In the genomic region with DNA sequence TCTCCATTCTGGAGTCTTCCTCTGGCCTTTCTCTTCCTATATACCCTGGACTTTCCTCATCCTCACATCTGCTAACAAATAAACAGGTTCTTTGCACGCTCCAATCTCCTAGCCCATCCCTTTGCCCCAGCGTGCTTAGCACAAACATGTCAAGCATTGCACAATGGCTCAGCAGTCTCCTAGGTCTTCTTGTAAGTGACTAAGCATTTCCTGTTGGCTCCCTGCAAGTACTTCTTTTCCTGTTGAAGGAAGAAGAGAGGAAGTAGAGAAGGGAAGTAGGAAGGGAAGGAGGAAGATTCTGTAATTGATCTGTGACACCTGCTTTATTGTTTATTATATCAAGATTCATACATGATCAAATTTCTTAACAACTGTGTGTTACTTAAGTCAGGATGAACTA, we compare ENCODE assay signal across 20 mouse cellular contexts. TPM values are rescaled to one million over a fixed set of nuclear protein-coding genes. Genes with fewer than 3 reads are reported as not detected.
DNase-seq lines count a peak whose midpoint lies in the region; ATAC-seq and TF ChIP-seq lines count a peak whose summit lies in the region.
"Had no signal": no experiment of that assay in that cellular context is flagged by ENCODE, and none has a peak within 500 bp of the region (broad histone marks: within the 10 kb centered on the region; RNA-seq: fewer than 3 reads in every experiment).

No protein-coding gene starts in this region.

- peaks cover 7% of the 10 kb centered on the region for H3K4me1 ChIP-seq in liver, embryonic 12.5 days
- H3K4me1 ChIP-seq: forebrain, embryonic 12.5 days; heart, embryonic 12.5 days; limb, embryonic 15.5 days had no signal

- no peaks in the 10 kb centered on the region for H3K27me3 ChIP-seq in liver, embryonic 12.5 days (replicated peaks)
- no peaks in the 10 kb centered on the region for H3K27me3 ChIP-seq in C2C12 (ENCODE audit: control insufficient read depth, insufficient read depth, insufficient read length)
- H3K27me3 ChIP-seq: forebrain, embryonic 12.5 days; heart, embryonic 12.5 days; limb, embryonic 15.5 days; midbrain, embryonic 13.5 days had no signal

- H3K36me3 ChIP-seq in liver, embryonic 12.5 days, result no peaks in the 10 kb centered on the region
- H3K36me3 ChIP-seq in C2C12 (ENCODE audit: control insufficient read depth, insufficient read depth), result no peaks in the 10 kb centered on the region
- H3K36me3 ChIP-seq: forebrain, embryonic 12.5 days; heart, embryonic 12.5 days; limb, embryonic 15.5 days; midbrain, embryonic 13.5 days had no signal

- no peak overlapping the region for H3K4me2 ChIP-seq in liver, embryonic 12.5 days
- H3K4me2 ChIP-seq: forebrain, embryonic 12.5 days; heart, embryonic 12.5 days; limb, embryonic 15.5 days; midbrain, embryonic 13.5 days had no signal

- H3ac ChIP-seq in C2C12 (ENCODE audit: control insufficient read depth, insufficient read length, low read depth), result no peak overlapping the region

- no peaks in the 10 kb centered on the region for H3K79me3 ChIP-seq in C2C12 (ENCODE audit: low read depth)

- H3K4me3 ChIP-seq in liver, embryonic 12.5 days, result no peak overlapping the region
- no peak overlapping the region for H3K4me3 ChIP-seq in C2C12 (ENCODE audit: insufficient read depth, poor library complexity, severe bottlenecking)
- H3K4me3 ChIP-seq: forebrain, embryonic 12.5 days; heart, embryonic 12.5 days; limb, embryonic 15.5 days; midbrain, embryonic 13.5 days had no signal

- 4% methylated on average over 2 of the region's 2 CpGs for WGBS in liver, embryonic 12.5 days (ENCODE audit: insufficient replicate concordance)

- H3K9me3 ChIP-seq in liver, embryonic 12.5 days (replicated peaks), result no peaks in the 10 kb centered on the region
- H3K9me3 ChIP-seq: forebrain, embryonic 12.5 days; heart, embryonic 12.5 days; limb, embryonic 15.5 days; midbrain, embryonic 13.5 days had no signal

- peak; percentile 21 for DNase-seq in liver
- no peak for DNase-seq in T-cell, adult 2 months (ENCODE audit: low spot score)
- no peak for DNase-seq in right cerebral cortex, postnatal 4 days
- DNase-seq: adrenal gland, postnatal 14 days; B cell, adult 2 months; cerebellum, adult 8-10 months; embryo, embryonic 11 days; gastrocnemius, postnatal 36 days; heart, postnatal 4 days; kidney, adult 11 months; kidney, postnatal 25 days; layer of hippocampus, adult 9-11 months had no signal

- no peak for ATAC-seq in liver, embryonic 12.5 days
- peak; percentile 76 to 85 for ATAC-seq in hematopoietic stem cell, adult 5-6 weeks (replicated peaks in 1 of 2; ENCODE audit: insufficient read depth in 1 of 2, low FRiP score in 2 of 2, low TSS enrichment in 1 of 2, low read depth in 1 of 2, poor library complexity in 2 of 2, severe bottlenecking in 2 of 2)
- peak; percentile 95 for ATAC-seq in megakaryocyte progenitor cell, adult 5-6 weeks (replicated peaks; ENCODE audit: poor library complexity)
- ATAC-seq: midbrain, embryonic 13.5 days had no signal

- no peaks in the 10 kb centered on the region for H3K79me2 ChIP-seq in C2C12 (ENCODE audit: control insufficient read depth, insufficient read depth)

- no peak overlapping the region for H3K27ac ChIP-seq in liver, embryonic 12.5 days
- H3K27ac ChIP-seq: forebrain, embryonic 12.5 days; limb, embryonic 15.5 days; midbrain, embryonic 13.5 days had no signal

- H3K9ac ChIP-seq in liver, embryonic 12.5 days, result no peak overlapping the region
- H3K9ac ChIP-seq: forebrain, embryonic 12.5 days; heart, embryonic 12.5 days; limb, embryonic 15.5 days; midbrain, embryonic 13.5 days had no signal

- TF ChIP-seq CTCF in C2C12 (IDR thresholded peaks at IDR 0.05; ENCODE audit: control insufficient read depth, insufficient read depth, insufficient read length), result no peak

TF ChIP-seq in C2C12, 6 proteins besides CTCF, POLR2A, EP300 and RAD21:
- TF ChIP-seq FOSL1 (IDR thresholded peaks at IDR 0.05; ENCODE audit: insufficient read depth, low read length, poor library complexity, severe bottlenecking) (no peak), CEBPB (IDR thresholded peaks at IDR 0.05; ENCODE audit: low read depth) (peak; percentile 34)

RNA-seq across cellular contexts. Expression of a gene that starts 11.0 kb away (rescaled TPM):
- polyA plus RNA-seq in liver, embryonic 12.5 days (2016; fragmentation: Nextera tagmentation; extraction: Ambion mirVana), result 41.7 and 42.4 TPM in 2 replicates
- polyA plus RNA-seq in C2C12 (2012; fragmentation: generic; extraction: Trizol), result 22.5 TPM
- 27.7 and 34.4 TPM in 2 replicates for total RNA-seq in hematopoietic stem cell, adult 5-6 weeks (2017)
- 33.0 and 35.2 TPM in 2 replicates for total RNA-seq in megakaryocyte progenitor cell, adult 5-6 weeks (2015)
- 40.5 and 40.9 TPM in 2 replicates for total RNA-seq in megakaryocyte progenitor cell, adult 5-6 weeks (2017)
